Mouse (Mus musculus): ENCODE results near the gene Cox4i2. TPM values are rescaled to one million over a fixed set of nuclear protein-coding genes. Genes with fewer than 3 reads are reported as not detected.

The Cox4i2 gene
- polyA plus RNA-seq (2012; rRNA removed), result 0.32 and 0.85 TPM in 2 replicates

DNA sequence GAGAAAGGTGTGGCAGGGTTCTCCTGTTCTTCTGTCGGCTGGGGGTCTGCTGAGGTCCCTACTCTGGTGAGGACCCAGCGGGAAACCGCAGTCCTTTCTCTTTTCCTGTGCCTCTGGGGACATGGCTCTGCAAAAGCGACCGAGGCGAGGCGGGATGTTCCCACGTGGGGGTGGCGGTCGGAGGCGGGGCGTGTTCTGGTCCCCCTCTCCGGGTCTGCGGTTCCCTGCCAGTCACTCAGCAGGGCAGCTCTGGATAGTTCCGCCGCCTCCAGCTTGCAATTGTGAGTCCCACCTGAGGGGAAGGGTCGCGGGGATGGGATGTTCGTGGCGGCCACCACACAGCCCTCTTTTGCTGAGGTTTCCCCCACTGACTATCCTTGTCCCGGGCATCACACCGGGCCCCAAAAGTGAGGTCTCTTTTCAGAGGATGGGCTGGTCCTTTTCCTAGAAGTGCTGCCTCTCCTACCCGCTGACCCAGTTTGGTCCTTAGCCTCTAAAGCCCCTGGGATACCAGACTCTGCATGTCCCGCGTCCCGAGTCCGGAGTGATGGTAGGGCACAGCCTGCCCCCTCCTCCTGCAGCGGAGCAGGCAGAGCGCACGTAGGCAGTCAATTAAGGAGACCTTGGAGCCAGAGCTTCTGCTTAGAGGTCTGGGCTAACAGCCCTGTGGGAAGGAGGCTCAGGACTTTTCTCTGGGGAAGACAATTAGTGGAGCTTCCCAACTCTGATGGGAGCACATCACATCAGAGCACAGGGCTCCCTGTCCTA is at the start of gene Cox4i2:
Gene Cox4i2, plus strand, starts transcription at position 230 of the 768 bp plus-strand sequence.
- H3K36me3 ChIP-seq (ENCODE audit: control insufficient read depth, insufficient read depth, low read length), result no peaks in the 10 kb centered on the region
- no peak within 1 kb of the TSS for H3K27ac ChIP-seq (ENCODE audit: control insufficient read depth, insufficient read depth, low read depth, low read length)
- H3K27me3 ChIP-seq (ENCODE audit: control insufficient read depth, insufficient read depth, low read length), result no peaks in the 10 kb centered on the region
- no peaks in the 10 kb centered on the region; the same call in 1 of the 2 replicates for H3K4me1 ChIP-seq (ENCODE audit: control insufficient read depth, insufficient read depth, low read length)
- TF ChIP-seq POLR2A (IDR thresholded peaks at IDR 0.05; ENCODE audit: control insufficient read depth, low read depth, low read length) (no peak), CTCF (IDR thresholded peaks at IDR 0.05; ENCODE audit: control insufficient read depth, insufficient read depth, insufficient replicate concordance, low read depth, low read length) (no peak)
- no peak within 1 kb of the TSS; the same call in 1 of the 2 replicates for H3K4me3 ChIP-seq (ENCODE audit: control insufficient read depth, low read depth, low read length)

DNA sequence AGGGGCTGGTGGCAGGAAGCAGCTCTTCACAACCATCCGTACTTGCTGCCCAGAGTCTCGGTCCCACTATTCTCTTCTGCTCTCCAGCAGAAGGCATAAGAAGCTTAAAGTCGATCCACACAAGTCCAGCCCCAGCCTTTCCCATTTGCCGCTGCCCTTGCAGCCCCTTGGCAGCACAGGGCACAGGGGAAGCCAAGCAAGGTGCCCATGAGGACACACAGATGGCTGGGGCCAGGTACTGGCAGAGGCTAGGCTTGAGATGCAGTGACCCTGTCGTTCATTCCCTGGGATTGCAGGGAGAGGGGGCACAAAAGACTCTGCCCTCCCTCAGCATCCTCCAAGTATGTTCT is 49.7 kb upstream of the Cox4i2 start:
- H3K27me3 ChIP-seq (ENCODE audit: control insufficient read depth, insufficient read depth, low read length), result no peaks in the 10 kb centered on the region
- H3K36me3 ChIP-seq (ENCODE audit: control insufficient read depth, insufficient read depth, low read length), result no peaks in the 10 kb centered on the region; the same call in 1 of the 2 replicates
- TF ChIP-seq CTCF (IDR thresholded peaks at IDR 0.05; ENCODE audit: control insufficient read depth, insufficient read depth, insufficient replicate concordance, low read depth, low read length), result no peak
- TF ChIP-seq POLR2A (IDR thresholded peaks at IDR 0.05; ENCODE audit: control insufficient read depth, low read depth, low read length), result no peak
- no peak overlapping the region for H3K27ac ChIP-seq (ENCODE audit: control insufficient read depth, insufficient read depth, low read depth, low read length)
- no peak overlapping the region for H3K4me3 ChIP-seq (ENCODE audit: control insufficient read depth, low read depth, low read length)
- H3K4me1 ChIP-seq (ENCODE audit: control insufficient read depth, insufficient read depth, low read length), result peaks cover 23% of the 10 kb centered on the region

DNA sequence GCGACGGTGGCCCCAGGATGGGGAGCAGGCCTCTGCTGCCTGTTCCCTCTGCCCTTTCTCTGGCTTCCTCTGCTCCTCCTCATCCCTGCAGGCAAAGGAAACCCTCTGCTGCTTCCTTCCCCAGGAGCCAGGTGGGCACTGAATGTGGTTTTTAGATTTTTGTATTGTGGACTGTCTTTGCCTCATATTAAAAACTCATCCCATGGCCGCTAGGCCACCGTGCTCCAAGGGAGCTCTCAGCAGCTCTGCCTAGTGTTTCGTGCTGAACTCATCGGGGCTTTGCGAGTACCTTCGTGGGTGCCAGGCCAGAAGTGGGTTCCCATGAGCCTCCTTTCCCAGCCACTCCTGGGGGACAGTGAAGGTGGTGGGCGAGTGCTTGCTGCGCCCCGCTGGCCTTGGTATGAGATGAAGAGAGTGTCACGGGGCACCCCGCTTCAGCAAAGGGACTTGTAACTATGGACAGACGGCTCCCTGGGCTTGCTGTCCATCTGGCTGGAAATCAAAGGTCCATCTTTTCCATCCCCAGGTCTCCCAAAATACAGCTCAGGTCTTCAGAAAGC is 49.1 kb upstream of the Cox4i2 start:
- no peak for TF ChIP-seq CTCF (IDR thresholded peaks at IDR 0.05; ENCODE audit: control insufficient read depth, insufficient read depth, insufficient replicate concordance, low read depth, low read length)
- no peak for TF ChIP-seq POLR2A (IDR thresholded peaks at IDR 0.05; ENCODE audit: control insufficient read depth, low read depth, low read length)
- H3K27ac ChIP-seq (ENCODE audit: control insufficient read depth, insufficient read depth, low read depth, low read length), result no peak overlapping the region
- H3K4me3 ChIP-seq (ENCODE audit: control insufficient read depth, low read depth, low read length), result no peak overlapping the region
- H3K36me3 ChIP-seq (ENCODE audit: control insufficient read depth, insufficient read depth, low read length), result no peaks in the 10 kb centered on the region; the same call in 1 of the 2 replicates
- peaks cover 23% of the 10 kb centered on the region for H3K4me1 ChIP-seq (ENCODE audit: control insufficient read depth, insufficient read depth, low read length)
- no peaks in the 10 kb centered on the region for H3K27me3 ChIP-seq (ENCODE audit: control insufficient read depth, insufficient read depth, low read length)

DNA sequence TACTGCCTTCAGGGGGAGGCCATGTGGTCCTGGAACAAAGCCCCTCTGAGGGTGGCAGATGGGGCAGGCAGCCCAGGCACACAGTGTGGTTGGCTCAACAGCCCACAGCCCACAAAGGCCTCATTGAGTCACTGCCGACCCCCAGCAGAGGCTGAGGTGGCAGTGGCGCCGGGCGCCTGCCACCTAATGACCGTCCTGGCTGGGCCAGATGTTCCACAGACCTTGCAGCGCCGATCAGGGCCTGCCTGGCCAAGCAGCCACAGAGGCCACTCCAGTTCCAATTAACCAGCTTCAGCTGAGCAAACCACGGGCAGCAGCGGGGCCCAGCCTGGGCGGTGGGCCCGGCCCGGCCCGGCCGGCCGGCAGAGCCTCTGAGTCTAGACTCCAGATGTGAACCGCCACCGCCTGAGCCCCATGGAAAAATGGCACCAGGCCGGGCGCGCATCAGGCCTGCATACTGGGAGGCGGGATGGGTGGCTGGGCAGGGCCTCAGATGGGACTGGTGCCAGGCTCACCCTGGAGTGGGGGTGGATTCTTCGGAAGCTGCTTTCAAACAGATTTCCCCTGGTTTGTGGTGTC is 47.9 kb upstream of the Cox4i2 start:
- no peak for TF ChIP-seq POLR2A (IDR thresholded peaks at IDR 0.05; ENCODE audit: control insufficient read depth, low read depth, low read length)
- TF ChIP-seq CTCF (IDR thresholded peaks at IDR 0.05; ENCODE audit: control insufficient read depth, insufficient read depth, insufficient replicate concordance, low read depth, low read length), result no peak
- no peaks in the 10 kb centered on the region; the same call in 1 of the 2 replicates for H3K36me3 ChIP-seq (ENCODE audit: control insufficient read depth, insufficient read depth, low read length)
- no peak overlapping the region for H3K27ac ChIP-seq (ENCODE audit: control insufficient read depth, insufficient read depth, low read depth, low read length)
- H3K27me3 ChIP-seq (ENCODE audit: control insufficient read depth, insufficient read depth, low read length), result no peaks in the 10 kb centered on the region
- peaks cover 23% of the 10 kb centered on the region for H3K4me1 ChIP-seq (ENCODE audit: control insufficient read depth, insufficient read depth, low read length)
- H3K4me3 ChIP-seq (ENCODE audit: control insufficient read depth, low read depth, low read length), result no peak overlapping the region

DNA sequence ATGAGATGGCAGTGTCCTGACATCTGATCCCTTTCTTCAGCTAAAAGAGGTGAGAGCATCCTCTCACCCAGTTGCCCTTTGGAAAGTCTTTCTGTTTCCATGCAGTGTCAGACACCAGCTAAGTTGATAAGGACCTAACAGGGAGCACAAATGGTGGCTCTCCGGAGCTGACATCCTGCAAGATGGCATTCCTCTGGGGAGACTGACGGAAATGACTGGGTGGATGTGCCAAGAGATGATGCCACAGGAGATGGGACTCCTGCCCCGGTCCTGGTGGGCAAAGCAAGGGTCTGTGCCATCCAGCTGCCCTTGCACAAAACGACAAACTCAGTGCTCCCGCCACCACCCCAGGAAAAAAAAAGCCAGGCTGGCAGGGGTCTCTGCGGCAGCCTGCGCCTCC is 46.8 kb upstream of the Cox4i2 start:
- no peaks in the 10 kb centered on the region; the same call in 1 of the 2 replicates for H3K36me3 ChIP-seq (ENCODE audit: control insufficient read depth, insufficient read depth, low read length)
- peak overlapping the region; percentile 64 for H3K27ac ChIP-seq (ENCODE audit: control insufficient read depth, insufficient read depth, low read depth, low read length)
- H3K4me3 ChIP-seq (ENCODE audit: control insufficient read depth, low read depth, low read length), result peak overlapping the region; percentile 81
- no peak for TF ChIP-seq CTCF (IDR thresholded peaks at IDR 0.05; ENCODE audit: control insufficient read depth, insufficient read depth, insufficient replicate concordance, low read depth, low read length)
- TF ChIP-seq POLR2A (IDR thresholded peaks at IDR 0.05; ENCODE audit: control insufficient read depth, low read depth, low read length), result no peak
- peaks cover 23% of the 10 kb centered on the region for H3K4me1 ChIP-seq (ENCODE audit: control insufficient read depth, insufficient read depth, low read length)
- no peaks in the 10 kb centered on the region for H3K27me3 ChIP-seq (ENCODE audit: control insufficient read depth, insufficient read depth, low read length)

DNA sequence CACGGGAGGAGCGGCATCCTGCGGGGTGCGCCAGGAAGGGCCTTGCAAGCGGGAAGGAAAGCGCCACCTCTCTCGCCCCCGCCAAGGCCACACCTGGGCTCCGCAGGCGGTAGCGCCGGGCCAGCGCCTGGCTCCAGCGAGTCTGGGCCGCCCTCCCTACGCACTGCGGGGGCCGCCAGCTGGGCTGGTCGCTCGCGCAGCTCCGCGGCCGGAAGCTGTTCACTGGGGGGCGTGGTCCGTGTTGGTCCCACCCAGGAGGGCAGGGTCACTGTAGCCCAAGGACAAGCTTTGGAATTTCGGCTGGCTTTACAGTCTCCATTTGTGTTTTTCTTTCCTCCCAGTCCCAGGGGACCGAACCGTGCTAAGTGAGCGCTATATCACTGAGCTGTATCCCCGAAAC is 46.3 kb upstream of the Cox4i2 start:
- Histone ChIP-seq H3K27me3 (ENCODE audit: control insufficient read depth, insufficient read depth, low read length) (no peaks in the 10 kb centered on the region), H3K4me1 (ENCODE audit: control insufficient read depth, insufficient read depth, low read length) (peaks cover 23% of the 10 kb centered on the region), H3K36me3 (ENCODE audit: control insufficient read depth, insufficient read depth, low read length) (no peaks in the 10 kb centered on the region; the same call in 1 of the 2 replicates), H3K27ac (ENCODE audit: control insufficient read depth, insufficient read depth, low read depth, low read length) (peak overlapping the region; percentile 77), H3K4me3 (ENCODE audit: control insufficient read depth, low read depth, low read length) (peak overlapping the region; percentile 81)
- no peak for TF ChIP-seq CTCF (IDR thresholded peaks at IDR 0.05; ENCODE audit: control insufficient read depth, insufficient read depth, insufficient replicate concordance, low read depth, low read length)
- no peak; the same call in none of the 2 replicates for TF ChIP-seq POLR2A (IDR thresholded peaks at IDR 0.05; ENCODE audit: control insufficient read depth, low read depth, low read length)

DNA sequence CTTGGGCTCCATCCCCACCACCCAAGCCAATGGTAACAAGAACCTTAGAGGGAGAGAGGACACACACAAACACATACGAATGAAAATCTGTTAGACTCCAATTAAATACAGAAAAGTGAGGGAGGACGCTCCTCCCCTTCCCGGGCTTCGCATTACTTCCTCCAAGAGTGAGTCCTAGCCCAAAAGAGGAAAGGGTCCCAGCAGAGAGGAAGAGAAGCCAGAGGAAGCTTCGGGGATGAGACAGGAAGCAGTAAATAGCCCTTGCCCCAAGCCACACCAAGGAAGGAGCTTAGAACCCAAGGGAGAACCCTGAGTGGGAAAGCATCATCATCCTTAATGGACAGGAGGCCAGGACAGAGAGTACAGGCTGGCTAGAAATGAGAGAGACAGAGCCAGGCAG is 44.9 kb upstream of the Cox4i2 start:
- H3K36me3 ChIP-seq (ENCODE audit: control insufficient read depth, insufficient read depth, low read length), result no peaks in the 10 kb centered on the region; the same call in 1 of the 2 replicates
- H3K27me3 ChIP-seq (ENCODE audit: control insufficient read depth, insufficient read depth, low read length), result no peaks in the 10 kb centered on the region
- peaks cover 23% of the 10 kb centered on the region for H3K4me1 ChIP-seq (ENCODE audit: control insufficient read depth, insufficient read depth, low read length)
- no peak overlapping the region for H3K4me3 ChIP-seq (ENCODE audit: control insufficient read depth, low read depth, low read length)
- H3K27ac ChIP-seq (ENCODE audit: control insufficient read depth, insufficient read depth, low read depth, low read length), result no peak overlapping the region
- no peak for TF ChIP-seq POLR2A (IDR thresholded peaks at IDR 0.05; ENCODE audit: control insufficient read depth, low read depth, low read length)
